Mouse (Mus musculus) heart, postnatal 0 days (tissue): Measurements from ENCODE around the gene Bloc1s1. TPM values are rescaled to one million over a fixed set of nuclear protein-coding genes. Genes with fewer than 3 reads are reported as not detected.
A peak's percentile ranks its signal among the peaks of the same experiment; 100 is the strongest.

ENCODE experiments used
- ATAC-seq: fragments of 200-750 bp; cut with Nextera tagmentation; 2 replicates; pipeline ENCODE4 v1.8.0; 2017; ENCODE audit warnings: low read depth, moderate number of reproducible peaks, moderate library complexity; ENCODE audit not compliant: insufficient read depth
- DNase-seq: peaks from one replicate; pipeline ENCODE4 v3.0.0-alpha.2; 2016; ENCODE audit warnings: low spot score
- H3K27ac ChIP-seq: fragments of 300-500 bp; sonication (generic); 2 replicates; pipeline ENCODE4 v1.5.1; 2014; ENCODE audit warnings: low read depth, mild to moderate bottlenecking
- H3K27me3 ChIP-seq: fragments of 300-500 bp; sonication (generic); 2 replicates; pipeline ENCODE4 v1.6.1; 2014; ENCODE audit warnings: low read length, mixed read lengths; ENCODE audit not compliant: control insufficient read depth, insufficient read depth
- H3K36me3 ChIP-seq: fragments of 300-500 bp; sonication (generic); replicated peaks from 2 replicates; pipeline ENCODE4 v1.6.1; 2014; ENCODE audit warnings: low read length, mixed read lengths; ENCODE audit not compliant: control insufficient read depth, insufficient read depth
- H3K4me1 ChIP-seq: fragments of 300-500 bp; sonication (generic); 2 replicates; pipeline ENCODE4 v1.6.1; 2014; ENCODE audit warnings: antibody characterized with exemption; ENCODE audit not compliant: control insufficient read depth, insufficient read depth
- H3K4me2 ChIP-seq: fragments of 300-500 bp; sonication (generic); 2 replicates; pipeline ENCODE4 v1.6.1; 2014; ENCODE audit warnings: low read depth, mild to moderate bottlenecking, low read length, moderate library complexity
- H3K4me3 ChIP-seq: fragments of 300-500 bp; sonication (generic); 2 replicates; pipeline ENCODE4 v1.5.1; 2014; ENCODE audit warnings: low read depth, low read length
- H3K9ac ChIP-seq: fragments of 300-500 bp; sonication (generic); replicated peaks from 2 replicates; pipeline ENCODE4 v1.6.1; 2014; ENCODE audit warnings: low read depth, low read length, mixed read lengths
- H3K9me3 ChIP-seq: fragments of 300-500 bp; sonication (generic); replicated peaks from 2 replicates; pipeline ENCODE4 v1.6.1; 2016; ENCODE audit warnings: low read length; ENCODE audit not compliant: control insufficient read depth
- CTCF ChIP-seq: IDR thresholded peaks from 2 replicates; pipeline ENCODE4 v1.5.1; 2016; ENCODE audit warnings: antibody characterized with exemption, control low read depth, low read depth
- EP300 ChIP-seq: IDR thresholded peaks from 2 replicates; pipeline ENCODE4 v1.6.1; 2016; ENCODE audit warnings: antibody characterized with exemption, low read depth
- WGBS: fragments of 180-500 bp; shearing (Covaris S2); extraction: QIAGEN DNeasy Blood & Tissue Kit; methylation state at CpG from one replicate; pipeline ENCODE4 v1.1.7; 2014; 5-methylcytosine and 5-hydroxymethylcytosine counted together
- polyA plus RNA-seq: library from polyadenylated mRNA; unstranded; fragments of >200 nt; fragmentation: Nextera tagmentation; extraction: Ambion mirVana; gene quantifications from 2 replicates; pipeline ENCODE4 v1.2.1, GENCODE M21; 2015
- total RNA-seq: library from RNA; depleted of rRNA; stranded (reverse); fragments of >200 nt; gene quantifications from 2 replicates; pipeline ENCODE4 v1.2.3, GENCODE M21; 2014; ENCODE audit warnings: low replicate concordance

Bloc1s1 gene
- total and polyA plus RNA-seq, 2 experiments from 2014 or later, result 121 to 292 TPM

DNA sequence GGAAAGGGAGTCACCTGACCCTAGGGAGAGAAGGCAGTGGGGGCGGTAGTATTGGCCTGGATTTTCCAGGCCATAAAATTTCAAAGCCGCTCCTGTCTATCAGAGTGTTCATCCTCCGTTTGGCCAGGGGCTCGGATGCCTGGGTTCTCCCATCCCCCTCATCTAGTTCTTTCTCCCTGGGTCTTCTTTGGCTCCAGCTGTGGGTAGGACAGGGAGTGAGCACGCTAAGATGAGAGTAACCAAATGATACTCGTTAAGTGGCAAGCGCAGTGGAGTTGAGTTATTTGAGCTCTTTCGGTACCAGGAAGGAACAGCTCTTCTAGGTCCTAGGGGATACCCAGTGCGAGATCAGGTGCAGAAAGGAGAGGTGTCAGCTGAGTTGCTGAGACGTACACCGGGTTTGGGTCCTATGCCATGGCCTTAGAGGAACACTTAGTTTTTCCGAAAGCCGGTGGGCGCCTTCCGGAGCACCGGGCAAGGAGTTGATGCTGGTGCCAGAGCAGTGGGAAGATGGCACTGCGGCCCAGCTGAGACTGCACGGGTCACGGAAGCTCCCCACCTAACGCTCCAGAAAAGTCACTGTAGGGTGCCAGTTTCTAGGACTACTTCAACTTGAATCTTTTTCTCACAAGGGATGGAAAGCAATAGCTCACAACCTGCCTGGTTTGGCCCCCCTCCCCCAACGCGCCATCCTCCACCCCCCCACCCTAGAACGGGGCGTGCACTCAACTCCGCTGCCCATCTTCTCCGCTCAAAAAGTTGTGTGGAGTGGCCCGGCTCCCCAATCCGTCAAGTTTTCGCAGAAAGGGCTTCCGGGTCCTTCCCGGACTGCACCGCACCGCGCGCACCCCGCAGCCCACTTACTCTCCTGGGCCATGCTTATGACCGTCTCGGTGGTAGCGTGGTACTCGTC, 33.2 kb downstream of the Bloc1s1 start:
- DNase-seq (no peak), ATAC-seq (0 out of 2 replicates have a peak, but pooled peaks have one; percentile 2)
- H3K4me3 ChIP-seq, result peak overlapping the region; percentile 54
- no peaks in the 10 kb centered on the region for H3K9me3 ChIP-seq
- H3K27ac ChIP-seq, result no peak overlapping the region
- peak overlapping the region; percentile 63 for H3K9ac ChIP-seq
- H3K4me2 ChIP-seq, result peak overlapping the region; percentile 74
- 3% methylated on average over 40 of the region's 40 CpGs for WGBS
- H3K4me1 ChIP-seq, result peaks cover 20% of the 10 kb centered on the region
- H3K36me3 ChIP-seq, result no peaks in the 10 kb centered on the region
- H3K27me3 ChIP-seq, result peaks cover 8% of the 10 kb centered on the region; the same call in 1 of the 2 replicates
- TF ChIP-seq EP300 (no peak), CTCF (no peak)

DNA sequence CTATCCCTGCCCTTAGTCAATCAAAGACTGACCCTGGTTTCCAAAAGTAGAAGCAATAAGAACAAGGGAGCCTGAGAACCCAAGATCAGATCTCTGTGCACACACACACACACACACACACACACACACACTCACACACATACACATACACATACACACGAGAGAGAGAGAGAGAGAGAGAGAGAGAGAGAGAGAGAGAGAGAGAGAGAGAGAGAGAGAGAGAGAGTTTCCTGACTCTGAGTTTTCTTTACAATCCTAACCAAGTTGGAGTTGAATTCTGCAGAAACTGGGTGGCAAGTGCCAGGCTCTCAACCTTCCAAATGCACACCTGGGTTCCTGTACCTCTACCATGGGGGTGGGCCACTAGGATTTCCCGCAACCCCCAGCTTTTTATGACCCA, 34.0 kb downstream of the Bloc1s1 start:
- WGBS, result 13% methylated on average over 2 of the region's 2 CpGs
- TF ChIP-seq EP300 (no peak), CTCF (no peak)
- Histone ChIP-seq H3K27me3 (peaks cover 8% of the 10 kb centered on the region; the same call in 1 of the 2 replicates), H3K4me2 (peak overlapping the region; percentile 74), H3K27ac (no peak overlapping the region), H3K9ac (no peak overlapping the region), H3K9me3 (no peaks in the 10 kb centered on the region), H3K36me3 (no peaks in the 10 kb centered on the region), H3K4me3 (no peak overlapping the region; the same call in 1 of the 2 replicates), H3K4me1 (peaks cover 15% of the 10 kb centered on the region)
- DNase-seq, result no peak
- no peak for ATAC-seq

DNA sequence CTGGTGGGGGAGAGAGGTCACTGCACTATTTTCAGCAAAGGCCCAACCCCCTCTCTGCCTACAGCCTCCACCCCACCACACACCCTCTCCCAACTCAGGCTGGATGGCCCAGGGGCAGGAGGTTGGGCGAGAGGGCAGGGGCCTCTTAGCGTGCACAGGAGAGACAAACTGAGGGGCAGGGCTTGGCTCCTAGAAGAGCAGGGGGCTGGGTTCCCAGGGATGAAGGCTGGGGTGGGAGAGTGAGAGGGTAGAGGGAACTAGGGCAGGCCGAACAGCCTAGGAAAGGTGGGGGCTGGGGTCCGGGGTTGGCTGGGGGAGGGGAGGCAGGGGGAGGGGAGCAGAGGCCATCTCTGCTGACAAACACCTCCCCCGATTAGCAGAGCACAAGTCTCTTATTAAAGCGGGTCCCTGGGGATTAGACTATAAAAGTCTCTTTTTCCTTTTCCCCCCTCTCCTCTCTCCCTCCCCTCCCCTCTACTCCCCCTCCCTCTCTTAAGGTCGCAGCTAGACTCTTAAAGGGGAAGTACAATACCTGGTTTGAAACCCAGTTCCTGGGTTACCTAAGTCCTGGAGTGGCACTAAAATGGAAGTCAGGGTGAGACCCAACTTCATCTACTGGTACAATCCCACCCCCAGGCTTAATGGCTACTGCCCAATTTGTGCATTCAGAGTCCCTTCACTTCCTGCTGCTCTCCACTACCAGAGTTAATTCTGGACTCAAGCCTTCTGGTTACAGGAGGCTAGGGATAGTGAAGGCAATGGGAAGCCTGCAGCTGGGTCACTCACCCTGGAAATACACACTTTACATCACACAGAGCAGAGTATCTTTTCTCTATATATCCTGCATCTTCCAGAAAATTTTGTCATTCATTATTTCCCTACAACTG, 34.7 kb downstream of the Bloc1s1 start:
- no peaks in the 10 kb centered on the region for H3K36me3 ChIP-seq
- peak overlapping the region; percentile 56 for H3K4me2 ChIP-seq
- TF ChIP-seq CTCF (no peak), EP300 (no peak)
- ATAC-seq, result peak; percentile 25
- no peaks in the 10 kb centered on the region for H3K9me3 ChIP-seq
- peak overlapping the region; percentile 27 for H3K4me3 ChIP-seq
- 0 out of 2 replicates have a peak overlapping the region, but pooled peaks have one; percentile 0 for H3K9ac ChIP-seq
- H3K27me3 ChIP-seq, result peaks cover 8% of the 10 kb centered on the region; the same call in 1 of the 2 replicates
- DNase-seq, result peak; percentile 32
- WGBS, result 5% methylated on average over 5 of the region's 7 CpGs
- H3K4me1 ChIP-seq, result peaks cover 13% of the 10 kb centered on the region
- H3K27ac ChIP-seq, result no peak overlapping the region

DNA sequence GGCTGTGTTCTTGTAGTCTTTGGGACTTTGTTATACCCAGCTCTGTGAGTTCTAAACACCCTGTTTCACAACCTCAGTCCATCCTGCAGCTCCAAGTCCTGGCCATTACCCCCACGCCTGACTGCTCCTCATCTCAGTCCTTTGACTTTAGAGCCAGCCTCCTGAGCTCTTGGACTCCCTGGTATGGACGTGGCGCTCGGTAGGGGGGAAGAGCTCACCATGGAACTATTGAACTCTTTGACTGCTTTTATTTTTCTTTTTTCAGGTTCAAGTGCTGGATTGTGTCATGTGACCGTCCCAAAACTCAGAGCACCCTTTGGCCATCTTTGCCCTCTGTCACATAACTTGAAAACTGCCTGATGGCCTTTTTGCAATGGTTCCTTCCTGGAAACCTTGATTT, 41.8 kb downstream of the Bloc1s1 start:
- no peak for TF ChIP-seq CTCF
- TF ChIP-seq EP300, result no peak
- no peaks in the 10 kb centered on the region for H3K4me1 ChIP-seq
- no peak overlapping the region for H3K9ac ChIP-seq
- H3K27me3 ChIP-seq, result no peaks in the 10 kb centered on the region
- no peak overlapping the region for H3K27ac ChIP-seq
- ATAC-seq, result no peak
- no peak overlapping the region for H3K4me2 ChIP-seq
- no peaks in the 10 kb centered on the region for H3K9me3 ChIP-seq
- WGBS, result 92% methylated on average over 5 of the region's 5 CpGs
- 0 out of 2 replicates have a peak, but pooled peaks cover 4% of the 10 kb centered on the region for H3K36me3 ChIP-seq
- no peak for DNase-seq
- H3K4me3 ChIP-seq, result no peak overlapping the region

DNA sequence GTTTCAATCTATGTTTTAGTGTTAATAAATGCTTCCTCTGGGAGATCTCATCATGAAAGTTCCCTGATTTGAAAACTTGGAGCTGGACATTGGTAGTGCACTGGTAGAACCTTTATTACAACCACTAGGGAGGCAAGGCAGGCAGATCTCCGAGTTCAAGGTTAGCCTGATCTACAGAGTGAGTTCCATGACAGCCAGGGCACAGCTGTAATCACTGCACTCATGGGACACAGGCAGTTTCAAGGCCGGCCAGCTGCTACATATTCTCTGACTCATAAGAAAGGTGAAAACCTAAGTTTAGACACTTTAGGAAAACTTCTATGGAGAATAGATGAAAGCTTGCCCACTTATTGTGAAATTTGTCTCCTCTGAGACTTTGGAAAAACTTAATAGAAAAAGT, 45.0 kb downstream of the Bloc1s1 start:
- ATAC-seq, result no peak
- TF ChIP-seq CTCF (no peak), EP300 (no peak)
- Histone ChIP-seq H3K4me3 (no peak overlapping the region), H3K27ac (no peak overlapping the region), H3K4me2 (no peak overlapping the region), H3K9me3 (no peaks in the 10 kb centered on the region), H3K27me3 (no peaks in the 10 kb centered on the region), H3K4me1 (no peaks in the 10 kb centered on the region), H3K36me3 (peaks cover 18% of the 10 kb centered on the region), H3K9ac (no peak overlapping the region)
- 69% methylated on average over 2 of the region's 2 CpGs for WGBS
- DNase-seq, result no peak
